Mouse (Mus musculus) forebrain, embryonic 11.5 days (tissue): ENCODE data around the gene Nfic. TPM values are rescaled to one million over a fixed set of nuclear protein-coding genes. Genes with fewer than 3 reads are reported as not detected.

Experiments
- ATAC-seq: fragments of 200-750 bp; cut with Nextera tagmentation; replicated peaks from 2 replicates; pipeline ENCODE4 v1.8.0; 2017; ENCODE audit warnings: moderate TSS enrichment; ENCODE audit not compliant: low FRiP score
- DNase-seq: peaks from one replicate; pipeline ENCODE4 v3.0.0-alpha.2; 2017; ENCODE audit warnings: low spot score
- H3K27ac ChIP-seq: fragments of 300-500 bp; sonication (generic); 2 replicates; pipeline ENCODE4 v1.5.1; 2014; ENCODE audit warnings: low read depth, low read length
- H3K27me3 ChIP-seq: fragments of 300-500 bp; sonication (generic); 2 replicates; pipeline ENCODE4 v1.6.1; 2014; ENCODE audit warnings: mild to moderate bottlenecking, low read length, mixed read lengths; ENCODE audit not compliant: control insufficient read depth, insufficient read depth
- H3K36me3 ChIP-seq: fragments of 300-500 bp; sonication (generic); 2 replicates; pipeline ENCODE4 v1.6.1; 2014; ENCODE audit warnings: mild to moderate bottlenecking, low read length, moderate library complexity, mixed read lengths; ENCODE audit not compliant: control insufficient read depth, insufficient read depth
- H3K4me1 ChIP-seq: fragments of 300-500 bp; sonication (generic); replicated peaks from 2 replicates; pipeline ENCODE4 v1.6.1; 2014; ENCODE audit warnings: low read length, mixed read lengths; ENCODE audit not compliant: control insufficient read depth, insufficient read depth
- H3K4me2 ChIP-seq: fragments of 300-500 bp; sonication (generic); 2 replicates; pipeline ENCODE4 v1.6.1; 2014; ENCODE audit warnings: low read depth, mild to moderate bottlenecking, low read length, moderate library complexity, mixed read lengths; ENCODE audit not compliant: severe bottlenecking
- H3K4me3 ChIP-seq: fragments of 300-500 bp; sonication (generic); 2 replicates; pipeline ENCODE4 v1.5.1; 2014; ENCODE audit warnings: low read depth, low read length
- H3K9ac ChIP-seq: fragments of 300-500 bp; sonication (generic); 2 replicates; pipeline ENCODE4 v1.6.1; 2014; ENCODE audit warnings: low read length
- H3K9me3 ChIP-seq: fragments of 300-500 bp; sonication (generic); 2 replicates; pipeline ENCODE4 v1.6.1; 2016; ENCODE audit warnings: low read length, mixed read lengths; ENCODE audit not compliant: control insufficient read depth
- WGBS: fragments of 180-500 bp; shearing (Covaris S2); extraction: QIAGEN DNeasy Blood & Tissue Kit; methylation state at CpG from one replicate; pipeline ENCODE4 v1.1.7; 2014; 5-methylcytosine and 5-hydroxymethylcytosine counted together
- polyA plus RNA-seq: library from polyadenylated mRNA; unstranded; fragments of >200 nt; fragmentation: Nextera tagmentation; extraction: Ambion mirVana; gene quantifications from 2 replicates; pipeline ENCODE4 v1.2.1, GENCODE M21; 2014

Nfic gene
- polyA plus RNA-seq, 1 experiment from 2014 or later: 10.8 TPM

- DNase-seq: no peak
- H3K4me1 ChIP-seq: peaks cover 20% of the 10 kb centered on the region
- WGBS: 73% methylated on average over 8 of the region's 8 CpGs
Observed at GRCm38 (mm10) chr10:81427804-81428506, 27.5 kb downstream of the Nfic start.

GRCm38 (mm10) chr10:81427327-81427726 lies 28.1 kb downstream of the Nfic start:
- Histone ChIP-seq H3K9ac (no peak overlapping the region; the same call in 1 of the 2 replicates), H3K36me3 (no peaks in the 10 kb centered on the region), H3K4me1 (peaks cover 20% of the 10 kb centered on the region), H3K9me3 (no peaks in the 10 kb centered on the region), H3K27ac (no peak overlapping the region), H3K4me3 (peak overlapping the region; percentile 33), H3K27me3 (peaks cover 48% of the 10 kb centered on the region), H3K4me2 (peak overlapping the region; percentile 55; the same call in 1 of the 2 replicates)
- ATAC-seq (no peak), DNase-seq (peak; percentile 51)
- WGBS: 37% methylated on average over 3 of the region's 3 CpGs

More at GRCm38 (mm10) chr10:81427804-81428506, 27.5 kb downstream of the Nfic start:
- H3K4me2 ChIP-seq: no peak overlapping the region
- no peak overlapping the region for H3K27ac ChIP-seq
- ATAC-seq: no peak
- H3K27me3 ChIP-seq: peaks cover 48% of the 10 kb centered on the region
- no peak overlapping the region for H3K9ac ChIP-seq
- H3K9me3 ChIP-seq: no peaks in the 10 kb centered on the region
- no peaks in the 10 kb centered on the region for H3K36me3 ChIP-seq
- H3K4me3 ChIP-seq: no peak overlapping the region

- peaks cover 20% of the 10 kb centered on the region for H3K4me1 ChIP-seq
- no peak overlapping the region for H3K27ac ChIP-seq
- ATAC-seq (no peak), DNase-seq (peak; percentile 58)
- peak overlapping the region; percentile 43 for H3K9ac ChIP-seq
- H3K9me3 ChIP-seq: no peaks in the 10 kb centered on the region
- peak overlapping the region; percentile 55 for H3K4me2 ChIP-seq
- peaks cover 48% of the 10 kb centered on the region for H3K27me3 ChIP-seq
- H3K4me3 ChIP-seq: peak overlapping the region; percentile 33
- 2% methylated on average over 38 of the region's 38 CpGs for WGBS
- H3K36me3 ChIP-seq: no peaks in the 10 kb centered on the region
Observed at GRCm38 (mm10) chr10:81426897-81427296, 28.5 kb downstream of the Nfic start.

- H3K27me3 ChIP-seq: peaks cover 47% of the 10 kb centered on the region
- H3K4me1 ChIP-seq: peaks cover 20% of the 10 kb centered on the region
- H3K27ac ChIP-seq: no peak overlapping the region
- peak overlapping the region; percentile 55 for H3K4me2 ChIP-seq
- H3K9me3 ChIP-seq: no peaks in the 10 kb centered on the region
- H3K4me3 ChIP-seq: peak overlapping the region; percentile 33
- no peaks in the 10 kb centered on the region for H3K36me3 ChIP-seq
- ATAC-seq: no peak
- WGBS: 2% methylated on average over 20 of the region's 33 CpGs
- H3K9ac ChIP-seq: peak overlapping the region; percentile 43; the same call in 1 of the 2 replicates
- DNase-seq: peak; percentile 62
Observed at GRCm38 (mm10) chr10:81426081-81426671, 29.3 kb downstream of the Nfic start.

GRCm38 (mm10) chr10:81425236-81425850 lies 30.1 kb downstream of the Nfic start:
- Histone ChIP-seq H3K36me3 (no peaks in the 10 kb centered on the region), H3K27ac (no peak overlapping the region), H3K9ac (no peak overlapping the region), H3K9me3 (no peaks in the 10 kb centered on the region), H3K4me1 (peaks cover 16% of the 10 kb centered on the region), H3K4me3 (no peak overlapping the region), H3K4me2 (no peak overlapping the region), H3K27me3 (peaks cover 44% of the 10 kb centered on the region)
- DNase-seq (peak; percentile 59), ATAC-seq (no peak)
- 25% methylated on average over 10 of the region's 10 CpGs for WGBS

GRCm38 (mm10) chr10:81424246-81425051 lies 31.0 kb downstream of the Nfic start:
- peaks cover 12% of the 10 kb centered on the region for H3K4me1 ChIP-seq
- no peak overlapping the region for H3K4me2 ChIP-seq
- DNase-seq (peak; percentile 53), ATAC-seq (no peak)
- H3K9me3 ChIP-seq: no peaks in the 10 kb centered on the region
- no peaks in the 10 kb centered on the region; the same call in 1 of the 2 replicates for H3K36me3 ChIP-seq
- H3K27ac ChIP-seq: no peak overlapping the region
- peaks cover 44% of the 10 kb centered on the region for H3K27me3 ChIP-seq
- H3K9ac ChIP-seq: no peak overlapping the region
- H3K4me3 ChIP-seq: no peak overlapping the region
- 6% methylated on average over 25 of the region's 25 CpGs for WGBS

GRCm38 (mm10) chr10:81423476-81424245 lies 31.8 kb downstream of the Nfic start:
- WGBS: 80% methylated on average over 4 of the region's 4 CpGs
- Histone ChIP-seq H3K4me3 (no peak overlapping the region), H3K9ac (no peak overlapping the region)

More at GRCm38 (mm10) chr10:81423476-81424245, 31.8 kb downstream of the Nfic start:
- Histone ChIP-seq H3K9me3 (no peaks in the 10 kb centered on the region), H3K27ac (no peak overlapping the region), H3K27me3 (peaks cover 44% of the 10 kb centered on the region), H3K4me2 (no peak overlapping the region), H3K4me1 (peaks cover 14% of the 10 kb centered on the region), H3K36me3 (no peaks in the 10 kb centered on the region; the same call in 1 of the 2 replicates)
- DNase-seq: peak; percentile 43
- no peak for ATAC-seq
